Mouse (Mus musculus): ENCODE measurements around the gene Rplp2.
A peak's percentile ranks its signal among the peaks of the same experiment; 100 is the strongest.

Rplp2 gene

DNA sequence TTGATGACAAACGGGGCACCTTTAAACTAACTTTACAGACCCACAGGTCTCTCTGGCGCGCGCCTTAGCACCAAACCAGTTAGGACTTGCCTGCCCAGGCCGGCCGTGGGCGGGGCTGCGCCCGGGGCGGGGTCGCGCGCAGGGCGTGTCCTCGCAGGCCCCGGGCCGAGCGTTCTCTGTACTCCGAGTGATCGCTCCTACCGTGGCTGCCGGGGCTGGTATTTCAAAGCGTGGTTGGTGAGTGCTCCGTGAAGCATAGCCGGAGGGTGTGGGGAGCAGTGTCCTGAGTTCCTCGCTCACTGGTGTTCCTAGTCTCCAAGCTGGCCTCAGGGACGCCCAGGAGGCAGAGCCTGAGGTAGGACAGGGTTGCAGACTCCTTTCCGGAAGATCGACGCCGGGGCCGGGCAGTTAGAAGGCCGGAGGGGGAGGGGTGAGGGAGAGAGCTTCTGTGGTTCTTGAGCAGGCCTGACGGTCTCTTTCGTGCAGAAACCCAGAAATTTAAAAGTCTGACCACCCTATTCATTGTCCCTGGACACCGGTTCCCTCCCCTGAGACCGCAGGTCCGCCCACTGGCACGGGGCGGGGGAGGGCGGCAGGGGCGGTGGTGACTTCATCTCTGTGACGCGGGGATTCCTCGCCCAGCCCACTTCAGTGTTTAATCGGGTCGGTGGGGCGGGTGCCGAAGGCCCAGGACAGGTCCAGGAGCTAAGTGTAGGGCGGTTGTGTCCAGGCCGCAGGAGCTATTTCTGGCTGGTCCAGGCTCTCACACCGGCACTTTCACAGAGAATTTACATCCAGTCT, 20.3 kb downstream of the Rplp2 start, which contains the start of gene Cd151:
Gene Cd151, plus strand, starts transcription at position 163 of the 801 bp plus-strand sequence.
- DNase-seq (ENCODE audit: low spot score): peak; percentile 89

DNA sequence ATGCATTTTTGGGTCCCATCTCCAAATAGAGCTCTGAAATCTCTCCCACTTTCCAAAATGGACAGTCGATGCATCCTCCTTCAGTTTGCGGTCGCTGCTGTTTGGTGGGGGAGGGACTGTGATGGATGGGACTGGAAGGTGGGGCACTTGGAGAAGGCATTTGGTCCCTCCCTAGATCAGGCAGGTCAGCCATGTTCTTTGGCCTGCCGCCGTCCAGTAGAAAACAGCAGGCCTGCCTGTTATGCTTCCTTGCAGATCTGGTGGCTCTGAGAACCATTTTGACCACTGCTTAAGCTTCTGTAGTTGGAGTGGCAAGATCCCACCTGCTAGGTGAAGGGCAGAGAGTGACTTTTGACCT, 21.0 kb downstream of the Rplp2 start:
- DNase-seq (ENCODE audit: low spot score): no peak

DNA sequence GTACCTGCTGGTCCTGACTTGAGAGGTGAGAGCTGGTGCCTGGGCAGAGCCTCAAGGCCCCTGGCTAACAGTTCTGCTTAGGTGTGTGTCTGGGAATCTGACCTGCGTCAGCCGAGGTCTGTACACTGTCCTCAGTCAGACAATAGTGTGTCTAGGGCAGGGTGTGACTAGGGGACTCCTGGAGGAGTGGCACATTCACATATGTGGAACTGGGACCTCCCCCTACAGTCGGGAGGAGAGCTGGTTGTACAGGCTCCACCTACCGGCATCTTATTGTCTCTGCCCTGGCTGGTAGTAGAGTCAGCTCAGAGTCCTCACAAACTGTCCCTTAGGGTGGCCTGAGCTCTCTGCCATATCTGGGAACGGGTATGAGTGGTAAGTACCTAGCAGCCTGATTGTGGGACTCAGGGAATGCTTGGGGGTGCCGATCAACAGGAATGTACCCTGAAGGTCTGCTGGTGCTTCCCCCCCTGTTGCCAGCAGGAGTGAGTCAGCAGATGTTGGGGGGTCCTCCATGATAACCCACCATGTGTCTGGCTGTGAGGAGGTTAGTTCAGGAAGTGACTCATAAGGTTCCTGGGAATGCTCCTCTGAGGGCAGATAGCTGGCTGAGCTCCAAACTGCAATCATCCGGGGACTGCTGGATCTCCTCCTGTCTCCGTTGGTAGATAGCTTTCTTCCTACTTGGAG, 21.5 kb downstream of the Rplp2 start:
- peak; percentile 88 for DNase-seq (ENCODE audit: low spot score)

DNA sequence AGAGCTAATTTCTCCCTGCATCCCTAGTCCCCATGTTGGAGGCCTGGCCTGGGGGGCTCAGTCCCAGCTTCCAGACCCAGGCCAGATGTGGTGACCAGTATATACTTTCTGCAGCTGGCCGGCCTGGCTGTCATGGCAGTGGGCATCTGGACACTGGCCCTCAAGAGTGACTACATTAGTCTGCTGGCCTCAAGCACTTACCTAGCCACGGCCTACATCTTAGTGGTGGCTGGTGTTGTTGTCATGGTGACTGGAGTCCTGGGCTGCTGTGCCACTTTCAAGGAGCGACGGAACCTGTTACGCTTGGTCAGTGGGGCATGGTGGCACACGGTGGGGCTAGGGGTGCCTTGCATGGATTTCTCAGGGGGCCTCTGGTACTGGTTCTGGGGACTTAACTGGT, 22.2 kb downstream of the Rplp2 start:
- no peak for DNase-seq (ENCODE audit: low spot score)

DNA sequence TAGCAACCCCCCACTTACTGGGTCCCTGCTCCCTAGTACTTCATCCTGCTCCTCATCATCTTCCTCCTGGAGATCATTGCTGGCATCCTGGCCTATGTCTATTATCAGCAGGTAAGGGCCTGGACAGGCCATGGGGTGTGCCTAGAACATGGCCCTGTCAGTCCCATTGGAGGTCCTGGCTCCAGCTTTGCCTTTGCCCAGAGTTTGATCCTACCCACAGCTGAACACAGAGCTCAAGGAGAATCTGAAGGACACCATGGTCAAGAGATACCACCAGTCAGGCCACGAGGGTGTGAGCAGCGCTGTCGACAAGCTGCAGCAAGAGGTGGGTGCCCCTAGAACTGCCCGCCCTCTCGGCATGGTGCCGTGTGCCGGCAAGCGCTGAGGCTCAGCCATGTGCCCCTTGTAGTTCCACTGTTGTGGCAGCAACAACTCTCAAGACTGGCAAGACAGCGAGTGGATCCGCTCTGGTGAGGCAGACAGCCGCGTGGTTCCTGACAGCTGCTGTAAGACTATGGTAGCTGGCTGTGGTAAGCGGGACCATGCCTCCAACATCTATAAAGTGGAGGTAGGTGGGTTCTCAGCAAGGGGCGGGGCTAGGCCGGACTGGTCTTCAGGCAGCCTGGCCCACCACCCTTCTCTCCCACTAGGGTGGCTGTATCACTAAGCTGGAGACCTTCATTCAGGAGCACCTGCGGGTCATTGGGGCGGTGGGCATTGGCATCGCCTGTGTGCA, 22.9 kb downstream of the Rplp2 start:
- DNase-seq (ENCODE audit: low spot score): no peak

DNA sequence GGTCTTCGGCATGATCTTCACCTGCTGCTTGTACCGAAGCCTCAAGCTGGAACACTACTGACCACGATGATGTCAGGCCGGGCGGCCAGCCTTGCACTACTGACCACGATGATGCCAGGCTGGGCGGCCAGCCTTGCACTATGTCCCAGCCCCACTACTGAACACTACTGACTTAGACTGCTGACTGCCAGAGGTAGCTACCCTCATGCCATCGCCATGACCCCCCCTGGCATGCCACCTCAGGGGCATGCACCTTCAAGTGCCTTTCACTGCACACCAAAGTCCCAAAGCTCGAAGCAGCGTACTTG, 23.4 kb downstream of the Rplp2 start:
- no peak for DNase-seq (ENCODE audit: low spot score)

DNA sequence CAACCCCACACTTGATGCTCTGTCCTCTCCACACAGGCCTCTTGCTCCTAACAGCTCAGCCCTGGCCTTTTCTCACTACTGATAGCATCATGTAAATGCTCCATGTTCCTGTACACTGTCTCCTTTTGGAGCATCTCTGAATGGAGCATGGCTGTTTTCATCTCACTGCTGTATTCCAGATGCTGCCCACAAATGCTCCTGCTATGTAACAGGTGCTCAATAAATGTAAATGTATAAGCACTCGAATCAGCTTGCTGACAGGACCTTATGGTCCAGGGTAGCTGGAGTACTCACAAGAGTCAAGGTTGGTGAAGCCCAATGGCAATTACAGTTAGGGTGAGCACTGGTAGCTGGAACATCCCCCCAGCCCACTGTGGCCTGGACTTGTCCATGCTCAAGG, 24.1 kb downstream of the Rplp2 start:
- DNase-seq (ENCODE audit: low spot score): no peak

DNA sequence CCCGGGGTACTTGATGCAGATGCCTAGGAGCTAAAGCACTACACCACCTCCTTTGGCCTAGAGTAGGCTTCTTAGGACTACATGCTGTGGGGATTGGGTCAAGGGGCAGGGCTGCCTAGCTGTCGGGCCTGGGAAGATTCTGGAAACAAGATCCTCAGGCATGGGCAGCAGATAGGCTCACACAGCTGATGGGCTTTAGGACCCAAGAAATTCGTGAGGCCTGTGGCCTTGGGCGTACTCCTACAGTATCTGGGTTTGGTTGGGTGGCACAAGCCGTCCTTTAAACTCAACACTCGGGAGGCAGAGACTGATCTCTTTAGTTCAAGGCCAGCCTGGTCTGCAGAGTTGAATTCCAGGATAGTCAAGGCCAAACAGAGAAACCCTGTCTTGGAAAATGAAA, 25.1 kb downstream of the Rplp2 start:
- DNase-seq (ENCODE audit: low spot score): no peak

DNA sequence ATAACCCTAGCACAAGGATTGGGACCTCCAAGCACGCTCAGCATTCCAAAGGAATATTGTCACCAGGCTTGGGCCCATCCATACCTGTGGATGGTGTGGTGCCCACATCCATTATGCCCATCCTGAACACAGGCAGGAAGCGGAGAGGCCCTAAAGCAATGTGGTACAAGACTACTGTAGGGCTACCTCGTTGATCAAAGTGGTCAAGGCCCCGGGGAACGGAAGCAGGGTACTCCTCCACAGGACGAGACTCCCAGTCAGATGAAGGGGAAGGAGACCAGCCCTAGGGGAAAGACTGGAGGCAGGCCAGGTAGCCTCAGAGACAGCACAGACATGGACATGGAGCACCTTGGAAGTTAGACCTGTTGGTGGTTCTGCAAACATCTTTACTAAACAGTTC, 25.6 kb downstream of the Rplp2 start:
- no peak for DNase-seq (ENCODE audit: low spot score)

DNA sequence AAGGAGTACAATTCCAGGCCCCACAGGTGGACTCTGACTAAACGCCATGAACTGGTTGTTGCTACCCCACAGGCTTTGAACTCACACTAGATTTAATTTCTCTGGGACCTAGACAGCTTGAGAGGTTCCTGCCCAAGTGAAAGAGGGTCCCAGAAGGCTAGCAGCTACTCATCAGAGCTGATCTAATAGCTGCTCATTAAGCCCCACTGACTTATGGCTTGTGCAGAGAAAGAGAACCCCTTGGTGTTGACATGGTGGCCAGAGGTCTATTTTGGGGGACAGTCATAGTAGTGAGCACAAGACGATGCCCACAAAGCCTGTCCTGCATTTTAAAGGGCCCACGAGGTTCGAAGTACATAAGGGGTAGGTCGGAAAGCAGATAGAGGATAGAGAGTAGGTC, 27.0 kb downstream of the Rplp2 start:
- no peak for DNase-seq (ENCODE audit: low spot score)

DNA sequence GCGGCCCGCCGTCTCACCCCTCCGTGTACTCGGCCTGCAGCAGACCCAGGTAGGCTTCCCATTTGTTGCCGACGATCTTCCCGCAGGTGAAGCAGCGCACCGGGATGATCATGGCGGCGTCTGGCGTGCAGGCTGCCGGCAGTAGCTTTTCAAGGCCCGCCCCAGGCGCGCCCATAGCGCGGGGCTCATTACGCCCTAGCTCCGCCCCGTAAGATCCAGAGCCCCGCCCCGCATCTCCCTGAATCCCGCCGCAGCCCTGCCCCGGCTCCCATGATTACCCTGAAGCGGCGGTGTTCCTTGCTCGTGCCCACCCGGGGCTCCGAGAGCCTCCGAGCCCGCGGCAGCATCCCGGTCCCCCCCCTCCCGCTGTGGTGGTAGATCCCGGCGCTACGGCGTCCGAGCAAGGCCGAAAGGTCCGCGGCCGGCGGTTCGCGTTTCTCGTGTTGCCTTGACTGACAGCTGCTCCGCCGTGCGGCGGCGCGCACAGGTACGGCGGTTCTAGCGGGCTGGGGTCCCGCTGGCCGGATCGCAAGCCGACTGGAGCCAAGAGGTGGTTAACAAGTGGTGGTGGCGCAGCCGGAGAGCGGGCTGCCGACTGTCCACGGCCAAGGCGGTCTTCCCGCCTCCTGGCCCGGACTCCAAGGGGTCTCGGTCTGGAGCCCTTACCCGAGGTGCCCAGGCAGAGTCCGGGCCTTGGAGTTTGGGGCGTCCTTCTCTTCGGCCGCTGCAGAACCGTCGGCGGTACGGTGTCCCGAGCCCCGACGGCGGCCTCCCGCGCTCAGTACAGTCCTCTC, 28.0 kb downstream of the Rplp2 start, which contains the start of the genes Polr2l and Tspan4:
Gene Polr2l, minus strand, starts transcription at position 122 of the 794 bp plus-strand sequence.
Gene Tspan4, plus strand, starts transcription at position 230 of the 794 bp plus-strand sequence.
- DNase-seq (ENCODE audit: low spot score): peak; percentile 89

DNA sequence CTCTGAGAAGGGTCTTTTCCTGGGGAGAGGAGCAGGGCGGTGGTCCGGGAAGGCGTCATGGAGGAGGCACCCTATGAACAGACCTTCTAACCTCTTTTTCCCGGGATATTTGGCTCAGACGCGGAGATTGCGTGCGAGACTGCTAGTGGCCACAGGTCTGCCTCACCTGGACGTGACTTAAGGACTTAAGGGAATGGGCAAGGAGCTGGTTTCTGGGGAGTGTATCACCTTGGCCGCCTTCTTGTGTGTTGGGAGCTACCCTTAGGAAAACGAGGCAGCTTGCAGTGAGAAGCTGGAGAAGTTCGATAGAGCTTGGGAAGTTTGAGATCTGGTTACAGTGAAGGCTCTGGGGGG, 28.6 kb downstream of the Rplp2 start:
- DNase-seq (ENCODE audit: low spot score): no peak

DNA sequence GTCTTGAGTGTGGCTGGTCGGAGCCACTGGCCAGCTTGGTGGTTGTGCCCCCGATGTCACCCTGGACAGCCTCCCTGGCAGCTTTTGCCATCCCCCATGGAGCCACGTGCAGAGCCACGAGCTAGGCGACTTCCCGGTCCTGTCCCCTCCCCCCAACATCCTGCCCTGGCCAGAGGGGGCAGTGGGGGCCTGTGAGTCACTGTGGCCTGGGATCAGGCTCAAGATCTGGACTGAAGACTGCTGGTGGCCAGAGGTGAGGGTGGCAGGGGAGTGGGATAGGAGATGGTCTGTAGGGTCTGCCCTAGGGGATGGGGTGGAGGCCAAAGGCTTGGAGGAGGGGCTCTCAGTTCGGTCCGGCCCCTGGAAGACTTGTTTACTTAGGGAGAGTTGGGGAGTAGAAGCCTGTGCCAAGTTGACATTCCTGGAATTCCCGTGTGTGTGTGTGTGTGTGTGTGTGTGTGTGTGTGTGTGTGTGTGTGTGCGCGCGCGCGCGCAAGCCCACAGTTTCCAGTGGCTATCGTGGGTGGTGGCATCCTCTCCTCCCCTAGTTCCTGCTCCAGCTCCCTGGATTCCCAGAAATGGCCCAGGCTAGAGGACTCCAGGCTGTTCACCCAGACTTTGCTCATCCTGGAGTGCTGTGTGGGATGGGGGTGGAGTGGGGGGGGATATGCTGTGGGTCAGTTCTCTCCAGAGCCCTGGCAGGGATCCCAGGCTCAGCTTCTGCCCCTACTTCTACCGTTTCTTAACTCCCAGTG, 29.2 kb downstream of the Rplp2 start:
- peak; percentile 69 for DNase-seq (ENCODE audit: low spot score)

DNA sequence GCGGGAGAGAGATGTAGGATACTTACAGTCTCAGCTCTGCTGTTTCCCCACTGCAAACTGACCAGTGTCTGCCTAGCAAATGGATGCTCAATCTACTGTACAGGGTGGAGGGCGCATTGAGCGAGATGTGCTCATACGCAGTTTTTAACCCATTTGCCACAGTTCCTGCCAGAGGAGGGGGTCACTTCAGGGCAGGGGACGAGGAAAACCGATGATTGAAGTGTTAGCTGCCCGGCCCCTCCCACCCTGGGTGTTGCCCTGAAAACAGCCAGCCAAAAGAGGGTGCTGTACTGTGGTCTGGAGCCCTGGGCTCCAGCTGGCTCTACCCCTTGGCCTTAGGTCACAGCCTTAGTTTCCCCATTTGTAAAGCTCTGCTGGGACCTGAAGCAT, 29.8 kb downstream of the Rplp2 start:
- DNase-seq (ENCODE audit: low spot score): no peak

DNA sequence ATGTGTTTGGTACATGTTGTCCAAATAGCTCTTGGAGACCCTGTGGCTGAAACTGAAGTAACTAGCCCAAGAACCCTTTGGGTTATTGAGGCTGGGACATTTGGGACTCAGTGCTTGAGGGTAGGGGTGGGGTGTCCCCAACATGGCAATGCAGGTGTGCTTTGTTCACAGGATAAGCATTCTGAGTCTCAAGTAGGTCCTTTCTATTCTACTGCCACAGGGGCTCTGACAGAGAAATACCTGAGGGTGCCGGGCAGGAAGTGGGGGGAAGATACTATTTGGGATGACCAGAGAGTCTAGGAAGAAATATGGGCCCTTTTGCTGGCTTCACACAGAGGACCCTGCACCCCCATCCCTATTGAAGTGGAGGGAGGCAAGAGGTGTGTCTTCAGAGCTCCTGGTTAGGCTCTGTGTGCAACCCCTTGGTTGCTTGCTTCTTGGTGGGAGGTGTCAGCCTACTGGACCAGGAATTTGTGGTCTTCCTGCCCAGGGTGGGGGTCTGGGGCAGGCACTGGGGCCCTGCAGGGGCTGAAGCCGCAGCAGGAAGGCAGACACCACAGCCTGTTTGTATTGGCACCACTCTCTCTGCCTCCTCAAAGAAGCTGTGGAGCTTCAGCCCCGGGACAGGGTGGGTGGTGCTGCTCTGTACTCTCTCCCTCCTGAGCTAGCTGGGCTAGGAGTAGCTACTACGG, 30.6 kb downstream of the Rplp2 start:
- DNase-seq (ENCODE audit: low spot score): no peak

DNA sequence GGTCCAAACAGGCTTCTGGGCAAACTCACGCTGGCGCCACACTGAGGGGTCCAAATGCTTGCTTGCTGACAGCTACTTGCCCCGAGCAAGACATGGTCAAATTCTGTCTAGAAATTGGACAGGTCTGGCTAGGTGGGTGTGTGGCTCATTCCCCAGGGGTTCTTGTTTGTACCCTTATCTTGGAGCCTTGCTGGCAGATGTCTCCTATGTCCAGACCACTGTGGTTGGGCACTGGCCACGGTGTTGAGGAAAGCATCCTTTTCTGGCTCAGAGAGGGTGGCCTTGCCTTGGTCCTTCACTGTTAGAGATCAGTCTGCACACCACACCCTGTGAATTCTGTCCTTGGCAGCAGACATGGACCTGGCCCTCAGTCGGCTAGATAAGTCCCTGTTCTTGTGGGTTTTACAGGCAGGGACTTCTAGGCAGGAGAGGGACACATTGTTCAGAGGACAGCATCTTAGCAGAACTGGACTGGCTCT, 31.1 kb downstream of the Rplp2 start:
- DNase-seq (ENCODE audit: low spot score): no peak

DNA sequence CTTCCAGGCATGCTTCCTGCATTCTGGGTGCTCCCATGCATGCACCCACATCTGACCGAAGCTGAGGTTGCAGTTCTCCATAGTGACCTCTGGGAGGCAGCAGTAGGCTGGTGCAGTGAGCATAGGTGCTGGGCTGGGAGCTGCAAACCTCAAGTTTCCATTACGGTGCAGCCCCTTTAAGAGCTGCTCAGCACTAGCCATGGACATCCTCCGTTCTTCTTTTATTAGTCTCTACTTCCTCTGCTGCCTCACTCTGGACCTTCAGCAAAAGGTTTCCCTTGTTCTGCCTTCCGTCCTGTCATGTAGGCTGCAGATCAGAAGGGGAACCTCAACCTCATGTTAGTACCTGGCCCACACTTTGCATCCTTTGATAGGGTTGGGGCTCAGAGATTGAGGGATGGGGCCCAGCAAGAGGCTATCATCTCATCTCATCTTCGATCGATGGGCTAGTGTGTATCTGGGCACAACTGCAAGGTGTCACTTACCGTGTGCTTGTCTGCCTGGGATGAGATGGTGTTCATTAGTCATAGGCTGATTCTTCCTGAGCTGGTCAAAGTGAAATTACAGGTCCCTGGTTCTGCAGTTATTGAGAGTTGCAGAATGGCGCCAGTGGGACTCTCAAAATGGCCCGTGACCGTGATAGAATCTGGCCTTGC, 33.8 kb downstream of the Rplp2 start:
- DNase-seq (ENCODE audit: low spot score): peak; percentile 85

DNA sequence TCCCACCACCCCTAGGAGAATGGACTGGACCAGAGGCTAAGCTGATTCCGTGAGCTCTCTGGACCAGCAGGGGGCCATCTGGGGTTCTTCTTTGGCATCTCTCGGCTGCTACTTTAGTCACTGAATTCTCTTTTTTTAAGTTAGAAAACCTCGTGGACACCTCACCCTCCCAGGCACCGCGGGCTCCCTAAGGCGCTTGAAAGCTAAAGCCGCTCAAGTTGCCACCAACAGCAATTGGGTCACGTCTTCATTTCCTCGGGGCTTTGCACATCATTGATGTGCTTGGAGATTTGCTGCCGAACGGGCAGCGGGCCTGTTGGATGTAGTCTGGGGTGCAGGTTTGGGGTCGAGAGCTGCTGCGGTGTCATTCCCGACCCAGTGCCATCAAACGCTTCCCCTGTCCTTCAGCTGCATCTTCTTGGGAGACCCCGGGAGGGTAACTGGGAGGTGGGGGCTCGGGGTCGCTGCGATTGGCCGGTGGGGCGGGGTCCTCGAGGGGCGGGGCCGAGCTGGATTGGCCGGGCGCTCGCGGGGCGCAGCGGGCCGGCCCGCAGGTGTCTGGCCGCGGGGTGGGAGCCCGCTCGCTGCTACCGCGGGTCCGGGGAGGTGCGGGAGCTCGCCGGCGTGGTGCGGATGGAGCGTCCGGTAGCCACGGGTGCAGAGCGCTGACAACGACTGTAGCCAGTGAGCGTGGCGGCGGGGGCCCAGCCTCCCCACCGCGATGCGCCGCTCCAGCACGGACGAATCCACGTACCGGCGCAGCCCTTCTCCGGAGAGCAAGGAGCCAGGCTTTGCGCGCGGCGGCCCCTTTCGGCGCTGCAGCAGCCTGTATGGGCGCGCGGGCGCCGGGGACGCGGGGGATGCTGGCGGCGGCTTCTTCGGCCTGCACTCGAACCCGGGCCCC, 34.6 kb downstream of the Rplp2 start:
- peak; percentile 81 for DNase-seq (ENCODE audit: low spot score)

DNA sequence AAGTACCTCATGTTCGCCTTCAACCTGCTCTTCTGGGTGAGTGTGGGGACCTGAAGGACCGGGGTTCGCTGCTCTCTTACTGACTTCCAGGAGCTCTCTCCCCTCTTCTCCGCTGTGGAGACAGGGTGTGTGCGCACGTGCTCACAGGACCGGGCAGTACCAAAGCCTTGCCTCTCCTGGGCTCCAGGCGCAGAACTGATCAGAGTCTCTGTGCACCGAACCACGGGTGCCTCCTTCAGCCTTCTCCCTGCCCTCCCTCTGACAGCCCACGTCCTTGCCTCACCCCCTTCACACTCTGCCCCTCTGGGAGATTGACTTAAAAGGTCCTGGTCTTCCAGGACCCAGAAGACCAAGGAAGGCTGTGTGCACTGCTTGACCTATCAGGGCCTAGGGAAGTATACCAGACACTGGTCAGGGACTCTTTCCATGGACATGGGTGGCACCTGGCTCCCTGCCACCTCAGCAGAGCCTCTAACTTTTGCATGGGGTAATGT, 35.4 kb downstream of the Rplp2 start:
- DNase-seq (ENCODE audit: low spot score): no peak
